Mouse (Mus musculus) cerebellum, postnatal 14 days (tissue): ENCODE data around the gene Spdye4c.

Experiments
- DNase-seq, 2 experiments: peaks; one replicate each; pipeline ENCODE4 v3.0.0; 2021; ENCODE audit warnings: mixed read lengths in 2 of 2

Gene Spdye4c

DNA sequence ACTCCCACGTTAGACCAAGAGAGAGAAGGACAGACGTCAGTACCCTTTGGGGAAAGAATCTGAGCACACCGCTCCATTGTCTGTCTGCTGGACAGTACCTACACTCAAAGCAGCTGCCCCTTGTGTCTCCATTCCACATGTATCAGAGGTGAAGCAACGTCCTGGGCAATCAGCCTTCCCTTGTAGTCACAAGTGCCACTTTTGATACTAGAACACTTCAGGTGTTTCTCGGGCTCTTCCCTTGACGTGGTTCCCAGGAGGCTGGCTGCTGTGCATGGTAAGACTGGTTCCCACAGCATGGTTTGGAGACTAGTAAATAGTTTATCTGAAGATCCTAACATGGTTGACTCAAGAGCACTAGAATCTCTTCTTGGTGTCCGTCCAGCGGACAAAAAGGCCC is 20.2 kb downstream of the Spdye4c start:
- no peak for DNase-seq

- no peak for DNase-seq
Measured at GRCm38 (mm10) chr2:128612275-128612674, 21.3 kb downstream of the Spdye4c start.

DNA sequence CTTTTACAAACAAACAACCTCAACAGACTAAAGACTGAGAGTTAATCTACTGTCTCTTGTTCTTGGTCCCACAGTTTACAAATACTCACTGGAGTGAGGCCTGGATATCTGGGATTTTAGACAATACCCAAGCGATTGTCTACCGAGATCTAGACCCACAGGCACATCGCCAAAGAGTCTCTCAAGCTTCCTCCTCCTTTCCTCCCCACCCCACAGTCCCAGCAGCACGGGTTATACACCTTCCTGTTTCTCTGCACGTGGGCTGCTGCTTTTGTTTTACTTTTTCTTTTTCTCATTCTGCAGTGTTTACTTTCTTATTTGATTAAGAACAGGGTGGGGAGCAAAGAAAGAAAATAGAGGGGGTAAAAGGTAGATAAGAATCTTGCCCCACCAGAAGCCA is 22.4 kb downstream of the Spdye4c start:
- DNase-seq, result no peak

DNA sequence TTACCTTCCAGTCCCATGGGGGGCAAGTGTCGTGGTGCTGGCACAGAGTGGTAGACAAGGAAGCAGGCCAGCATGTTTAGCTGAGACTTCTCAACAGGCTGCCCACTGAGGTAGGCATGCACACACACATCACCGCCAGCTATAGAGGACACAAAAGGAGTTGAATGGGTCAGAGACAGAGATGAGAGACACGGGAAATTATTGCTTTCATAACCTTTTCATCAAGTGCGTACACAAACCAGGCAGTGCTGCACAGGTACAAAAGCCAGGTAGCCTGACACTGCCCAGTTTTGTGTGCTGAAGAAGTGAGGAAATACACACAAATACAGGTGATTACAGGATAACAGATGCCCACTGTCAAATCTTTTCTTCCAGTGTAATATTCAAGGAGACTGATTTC is 24.4 kb downstream of the Spdye4c start:
- DNase-seq, result no peak

- DNase-seq, result no peak
Measured at GRCm38 (mm10) chr2:128620578-128620977, 29.6 kb downstream of the Spdye4c start.
